9 mouse cellular contexts compared by ENCODE assay signal in genomic region chr7:122459203-122459965, GRCm38 (mm10).
DNase-seq lines count a peak whose midpoint lies in the region; ATAC-seq lines count a peak whose summit lies in the region.
"Had no signal": no experiment of that assay in that cellular context is flagged by ENCODE, and none has a peak within 500 bp of the region (broad histone marks: within the 10 kb centered on the region; RNA-seq: fewer than 3 reads in every experiment).

No protein-coding gene starts in this region.

- peak; percentile 10; the same call in 1 of the 2 replicates for ATAC-seq in embryonic facial prominence, embryonic 12.5 days (ENCODE audit: insufficient number of reproducible peaks, insufficient read depth, low FRiP score, low TSS enrichment)
- peak; percentile 46; the same call in 1 of the 2 replicates for ATAC-seq in kidney, embryonic 16.5 days (ENCODE audit: low FRiP score, low TSS enrichment)
- ATAC-seq in liver, embryonic 11.5 days (replicated peaks; ENCODE audit: low FRiP score), result peak; percentile 69; the same call in 1 of the 2 replicates

- H3K4me3 ChIP-seq in embryonic facial prominence, embryonic 12.5 days, result no peak overlapping the region
- no peak overlapping the region for H3K4me3 ChIP-seq in kidney, embryonic 16.5 days (ENCODE audit: low read length)
- H3K4me3 ChIP-seq in liver, embryonic 11.5 days (ENCODE audit: low read depth, low read length), result no peak overlapping the region
- H3K4me3 ChIP-seq: embryonic facial prominence, embryonic 13.5 days had no signal

- H3K9ac ChIP-seq in embryonic facial prominence, embryonic 12.5 days, result no peak overlapping the region
- H3K9ac ChIP-seq in kidney, embryonic 16.5 days (replicated peaks; ENCODE audit: low read length), result no peak overlapping the region
- no peak overlapping the region for H3K9ac ChIP-seq in liver, embryonic 11.5 days (ENCODE audit: low read depth, low read length)
- H3K9ac ChIP-seq: embryonic facial prominence, embryonic 13.5 days had no signal

- H3K27me3 ChIP-seq in embryonic facial prominence, embryonic 12.5 days, result no peaks in the 10 kb centered on the region
- no peaks in the 10 kb centered on the region for H3K27me3 ChIP-seq in kidney, embryonic 16.5 days (ENCODE audit: insufficient read depth, low read length)
- H3K27me3 ChIP-seq in liver, embryonic 11.5 days (replicated peaks; ENCODE audit: control insufficient read depth, insufficient read depth, low read length), result no peaks in the 10 kb centered on the region
- H3K27me3 ChIP-seq: embryonic facial prominence, embryonic 13.5 days had no signal

- H3K27ac ChIP-seq in embryonic facial prominence, embryonic 12.5 days, result no peak overlapping the region
- H3K27ac ChIP-seq in kidney, embryonic 16.5 days (ENCODE audit: low read length), result no peak overlapping the region
- H3K27ac ChIP-seq in liver, embryonic 11.5 days (ENCODE audit: low read depth, low read length), result no peak overlapping the region
- H3K27ac ChIP-seq: embryonic facial prominence, embryonic 13.5 days had no signal

- H3K36me3 ChIP-seq in embryonic facial prominence, embryonic 12.5 days, result no peaks in the 10 kb centered on the region
- H3K36me3 ChIP-seq in kidney, embryonic 16.5 days (ENCODE audit: insufficient read depth, low read length), result no peaks in the 10 kb centered on the region
- no peaks in the 10 kb centered on the region for H3K36me3 ChIP-seq in liver, embryonic 11.5 days (ENCODE audit: control insufficient read depth, insufficient read depth, low read length)
- H3K36me3 ChIP-seq: embryonic facial prominence, embryonic 13.5 days had no signal

- WGBS in embryonic facial prominence, embryonic 12.5 days, result 71% methylated on average over 9 of the region's 9 CpGs
- WGBS in kidney, embryonic 16.5 days, result 72% methylated on average over 9 of the region's 9 CpGs
- 69% methylated on average over 9 of the region's 9 CpGs for WGBS in liver, embryonic 11.5 days

- no peaks in the 10 kb centered on the region for H3K9me3 ChIP-seq in embryonic facial prominence, embryonic 12.5 days
- H3K9me3 ChIP-seq in kidney, embryonic 16.5 days (ENCODE audit: low read length), result no peaks in the 10 kb centered on the region
- H3K9me3 ChIP-seq in liver, embryonic 11.5 days (ENCODE audit: control insufficient read depth, low read length), result no peaks in the 10 kb centered on the region
- H3K9me3 ChIP-seq: embryonic facial prominence, embryonic 13.5 days had no signal

- peak; percentile 90 to 91 for DNase-seq in B cell, adult 2 months
- DNase-seq in adrenal gland, postnatal 36 days, result peak; percentile 84 to 87
- peak; percentile 80 for DNase-seq in heart, adult 8-10 months (ENCODE audit: low spot score)
- peak; percentile 70 for DNase-seq in liver, embryonic 11.5 days (ENCODE audit: low spot score)
- DNase-seq in naive thymus-derived CD4-positive, alpha-beta T cell, adult 2 months (ENCODE audit: low read depth), result peak; percentile 91
- DNase-seq in spleen, postnatal 4 days (ENCODE audit: low spot score in 2 of 2), result peak; percentile 77 to 92

- H3K4me2 ChIP-seq in embryonic facial prominence, embryonic 12.5 days (replicated peaks), result no peak overlapping the region
- no peak overlapping the region for H3K4me2 ChIP-seq in kidney, embryonic 16.5 days (replicated peaks; ENCODE audit: low read depth, low read length)
- no peak overlapping the region for H3K4me2 ChIP-seq in liver, embryonic 11.5 days
- H3K4me2 ChIP-seq: embryonic facial prominence, embryonic 13.5 days had no signal

- no peaks in the 10 kb centered on the region for H3K4me1 ChIP-seq in embryonic facial prominence, embryonic 12.5 days
- no peaks in the 10 kb centered on the region for H3K4me1 ChIP-seq in kidney, embryonic 16.5 days (ENCODE audit: insufficient read depth, low read length)
- H3K4me1 ChIP-seq in liver, embryonic 11.5 days (replicated peaks; ENCODE audit: control insufficient read depth, insufficient read depth, low read length), result no peaks in the 10 kb centered on the region
- H3K4me1 ChIP-seq: embryonic facial prominence, embryonic 13.5 days had no signal

Comparison
In these comparisons a context has a peak if more than half of its experiments do, and no peak if none do; other contexts are left out.
1. ATAC-seq: peak in every context shown above with its lines; median percentile 69 in liver, embryonic 11.5 days; 46 in kidney, embryonic 16.5 days; 10 in embryonic facial prominence, embryonic 12.5 days.